Mouse (Mus musculus): Measurements from ENCODE around the gene Arsg. TPM values are rescaled to one million over a fixed set of nuclear protein-coding genes. Genes with fewer than 3 reads are reported as not detected.

The Arsg gene
- polyA plus RNA-seq, 1 experiment from 2014 or later = 2.9 TPM

DNA sequence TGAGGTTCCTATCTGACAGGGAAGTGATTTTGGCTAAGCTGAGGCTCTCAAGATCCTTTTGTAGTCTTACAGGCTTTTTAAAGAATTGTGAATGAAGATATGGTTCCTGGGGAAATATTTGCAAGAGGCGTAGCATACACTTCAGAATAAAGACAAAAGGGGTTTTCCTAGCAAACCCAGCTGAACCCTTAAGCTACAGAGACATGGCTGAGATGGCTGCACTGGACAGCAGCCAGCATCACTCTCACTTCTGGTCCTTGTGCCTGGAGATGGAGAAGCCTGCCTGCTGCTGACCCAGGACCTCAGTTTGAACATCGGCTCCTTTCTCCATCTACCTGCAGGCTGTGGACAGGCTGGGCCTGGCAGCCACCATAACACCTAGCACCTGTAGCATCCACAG lies 101.4 kb downstream of the Arsg start:
- Histone ChIP-seq H3K4me2 (ENCODE audit: low read depth, low read length) (no peak overlapping the region), H3K27ac (ENCODE audit: low read depth, low read length) (no peak overlapping the region), H3K4me3 (ENCODE audit: low read depth, low read length) (no peak overlapping the region), H3K9ac (replicated peaks; ENCODE audit: low read depth, low read length) (no peak overlapping the region), H3K4me1 (ENCODE audit: control insufficient read depth, insufficient read depth, low read length) (no peaks in the 10 kb centered on the region), H3K36me3 (ENCODE audit: control insufficient read depth, insufficient read depth, low read length) (no peaks in the 10 kb centered on the region), H3K9me3 (ENCODE audit: control insufficient read depth, low read length) (no peaks in the 10 kb centered on the region), H3K27me3 (ENCODE audit: control insufficient read depth, insufficient read depth, low read length) (no peaks in the 10 kb centered on the region)
- 92% methylated on average over 2 of the region's 2 CpGs for WGBS
- no peak for ATAC-seq (ENCODE audit: low read depth)

DNA sequence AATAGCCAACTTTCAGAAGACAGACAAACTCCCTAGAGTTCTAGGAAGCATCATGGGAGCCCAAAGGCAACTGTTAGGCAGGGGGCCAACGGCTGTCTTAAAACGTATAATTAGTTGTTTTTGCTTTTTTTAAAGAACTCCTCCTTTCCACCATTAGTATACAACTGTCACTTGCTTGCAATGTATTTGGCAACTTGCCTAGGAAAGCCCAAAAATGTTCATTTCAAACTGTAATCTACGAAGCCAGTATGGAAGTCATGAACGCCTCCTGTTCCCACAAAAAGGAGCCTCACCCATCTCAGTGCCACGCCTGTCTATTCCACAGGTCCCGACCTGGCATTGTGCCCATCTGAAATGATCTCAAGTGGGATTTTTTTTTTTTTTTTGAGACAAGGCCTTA lies 102.7 kb downstream of the Arsg start:
- no peak overlapping the region for H3K4me3 ChIP-seq (ENCODE audit: low read depth, low read length)
- no peak overlapping the region for H3K9ac ChIP-seq (replicated peaks; ENCODE audit: low read depth, low read length)
- H3K4me1 ChIP-seq (ENCODE audit: control insufficient read depth, insufficient read depth, low read length) = no peaks in the 10 kb centered on the region
- no peaks in the 10 kb centered on the region for H3K27me3 ChIP-seq (ENCODE audit: control insufficient read depth, insufficient read depth, low read length)
- no peaks in the 10 kb centered on the region for H3K9me3 ChIP-seq (ENCODE audit: control insufficient read depth, low read length)
- ATAC-seq (ENCODE audit: low read depth) = no peak
- 82% methylated on average over 6 of the region's 6 CpGs for WGBS
- no peaks in the 10 kb centered on the region for H3K36me3 ChIP-seq (ENCODE audit: control insufficient read depth, insufficient read depth, low read length)
- H3K27ac ChIP-seq (ENCODE audit: low read depth, low read length) = no peak overlapping the region
- H3K4me2 ChIP-seq (ENCODE audit: low read depth, low read length) = no peak overlapping the region

DNA sequence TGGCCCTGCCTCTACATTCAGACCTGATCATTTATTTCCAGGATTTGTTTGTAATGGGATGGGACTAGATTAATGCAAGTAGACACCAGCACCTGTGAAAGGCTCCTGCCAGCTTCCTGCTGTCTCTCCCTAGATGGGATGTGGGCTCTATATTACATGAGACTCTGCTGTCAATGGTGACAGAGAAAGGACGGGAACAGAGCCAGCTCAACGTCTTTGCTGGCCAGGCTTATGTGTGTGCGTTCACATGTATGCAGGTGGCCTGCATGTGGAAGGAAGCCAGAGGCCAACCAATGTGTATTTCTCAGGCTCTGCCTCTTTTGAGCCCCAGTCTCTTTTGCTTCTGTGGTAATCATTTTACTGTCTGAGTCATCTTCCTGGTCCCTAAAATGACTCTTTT lies 105.4 kb downstream of the Arsg start:
- no peak for ATAC-seq (ENCODE audit: low read depth)
- H3K27ac ChIP-seq (ENCODE audit: low read depth, low read length) = no peak overlapping the region
- H3K36me3 ChIP-seq (ENCODE audit: control insufficient read depth, insufficient read depth, low read length) = no peaks in the 10 kb centered on the region

GRCm38 (mm10) chr11:109579999-109580398 lies 106.8 kb downstream of the Arsg start:
- no peak for ATAC-seq (ENCODE audit: low read depth)
- Histone ChIP-seq H3K27me3 (ENCODE audit: control insufficient read depth, insufficient read depth, low read length) (no peaks in the 10 kb centered on the region), H3K9ac (replicated peaks; ENCODE audit: low read depth, low read length) (no peak overlapping the region), H3K4me3 (ENCODE audit: low read depth, low read length) (no peak overlapping the region), H3K4me2 (ENCODE audit: low read depth, low read length) (no peak overlapping the region), H3K4me1 (ENCODE audit: control insufficient read depth, insufficient read depth, low read length) (no peaks in the 10 kb centered on the region), H3K9me3 (ENCODE audit: control insufficient read depth, low read length) (no peaks in the 10 kb centered on the region), H3K27ac (ENCODE audit: low read depth, low read length) (no peak overlapping the region), H3K36me3 (ENCODE audit: control insufficient read depth, insufficient read depth, low read length) (no peaks in the 10 kb centered on the region)
- 87% methylated on average over 9 of the region's 9 CpGs for WGBS

More for the DNA sequence above, 105.4 kb downstream of the Arsg start:
- no peak overlapping the region for H3K4me2 ChIP-seq (ENCODE audit: low read depth, low read length)
- no peak overlapping the region for H3K4me3 ChIP-seq (ENCODE audit: low read depth, low read length)
- 78% methylated on average over 3 of the region's 3 CpGs for WGBS
- H3K27me3 ChIP-seq (ENCODE audit: control insufficient read depth, insufficient read depth, low read length) = no peaks in the 10 kb centered on the region
- no peak overlapping the region for H3K9ac ChIP-seq (replicated peaks; ENCODE audit: low read depth, low read length)
- no peaks in the 10 kb centered on the region for H3K4me1 ChIP-seq (ENCODE audit: control insufficient read depth, insufficient read depth, low read length)
- H3K9me3 ChIP-seq (ENCODE audit: control insufficient read depth, low read length) = no peaks in the 10 kb centered on the region

- 74% methylated on average over 14 of the region's 14 CpGs for WGBS
- Histone ChIP-seq H3K4me3 (ENCODE audit: low read depth, low read length) (no peak overlapping the region), H3K36me3 (ENCODE audit: control insufficient read depth, insufficient read depth, low read length) (no peaks in the 10 kb centered on the region), H3K9ac (replicated peaks; ENCODE audit: low read depth, low read length) (no peak overlapping the region), H3K27me3 (ENCODE audit: control insufficient read depth, insufficient read depth, low read length) (no peaks in the 10 kb centered on the region), H3K27ac (ENCODE audit: low read depth, low read length) (no peak overlapping the region), H3K4me1 (ENCODE audit: control insufficient read depth, insufficient read depth, low read length) (no peaks in the 10 kb centered on the region), H3K4me2 (ENCODE audit: low read depth, low read length) (no peak overlapping the region), H3K9me3 (ENCODE audit: control insufficient read depth, low read length) (no peaks in the 10 kb centered on the region)
- no peak for ATAC-seq (ENCODE audit: low read depth)
Measured at GRCm38 (mm10) chr11:109583986-109584385, 110.8 kb downstream of the Arsg start.

GRCm38 (mm10) chr11:109584843-109585713 lies 111.9 kb downstream of the Arsg start:
- H3K9me3 ChIP-seq (ENCODE audit: control insufficient read depth, low read length) = no peaks in the 10 kb centered on the region
- H3K27me3 ChIP-seq (ENCODE audit: control insufficient read depth, insufficient read depth, low read length) = no peaks in the 10 kb centered on the region
- H3K4me3 ChIP-seq (ENCODE audit: low read depth, low read length) = no peak overlapping the region
- no peaks in the 10 kb centered on the region for H3K4me1 ChIP-seq (ENCODE audit: control insufficient read depth, insufficient read depth, low read length)
- H3K36me3 ChIP-seq (ENCODE audit: control insufficient read depth, insufficient read depth, low read length) = no peaks in the 10 kb centered on the region
- H3K27ac ChIP-seq (ENCODE audit: low read depth, low read length) = no peak overlapping the region
- H3K9ac ChIP-seq (replicated peaks; ENCODE audit: low read depth, low read length) = no peak overlapping the region
- ATAC-seq (ENCODE audit: low read depth) = peak; percentile 68; the same call in 1 of the 2 replicates
- H3K4me2 ChIP-seq (ENCODE audit: low read depth, low read length) = no peak overlapping the region
- WGBS = 49% methylated on average over 11 of the region's 11 CpGs

DNA sequence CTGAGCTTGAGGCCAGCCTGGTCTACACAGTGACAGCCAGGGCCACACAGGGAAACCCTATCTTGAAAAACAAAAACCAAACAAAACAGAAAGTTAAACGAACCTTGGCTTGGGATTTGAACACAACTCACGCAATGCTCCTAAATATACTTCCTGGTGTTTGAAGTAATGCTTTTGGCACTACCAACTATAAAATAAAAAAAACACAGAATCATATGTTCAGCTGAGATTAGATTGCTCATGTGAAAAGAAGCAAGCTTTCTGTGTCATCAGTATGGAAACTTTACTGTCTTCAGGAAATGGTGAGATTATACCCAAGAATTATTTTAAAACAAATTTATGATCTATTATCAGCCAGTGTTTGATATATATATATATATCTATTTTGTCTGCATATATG lies 113.2 kb downstream of the Arsg start:
- 86% methylated on average over 2 of the region's 2 CpGs for WGBS

GRCm38 (mm10) chr11:109587019-109587418 lies 113.8 kb downstream of the Arsg start:
- ATAC-seq (ENCODE audit: low read depth) = no peak
- H3K27ac ChIP-seq (ENCODE audit: low read depth, low read length) = no peak overlapping the region
- H3K27me3 ChIP-seq (ENCODE audit: control insufficient read depth, insufficient read depth, low read length) = no peaks in the 10 kb centered on the region
- H3K4me1 ChIP-seq (ENCODE audit: control insufficient read depth, insufficient read depth, low read length) = no peaks in the 10 kb centered on the region
- 72% methylated on average over 13 of the region's 13 CpGs for WGBS
- no peak overlapping the region for H3K4me2 ChIP-seq (ENCODE audit: low read depth, low read length)
- H3K9me3 ChIP-seq (ENCODE audit: control insufficient read depth, low read length) = no peaks in the 10 kb centered on the region
- H3K9ac ChIP-seq (replicated peaks; ENCODE audit: low read depth, low read length) = no peak overlapping the region
- no peaks in the 10 kb centered on the region for H3K36me3 ChIP-seq (ENCODE audit: control insufficient read depth, insufficient read depth, low read length)
- H3K4me3 ChIP-seq (ENCODE audit: low read depth, low read length) = no peak overlapping the region

More for the DNA sequence above, 113.2 kb downstream of the Arsg start:
- Histone ChIP-seq H3K27ac (ENCODE audit: low read depth, low read length) (no peak overlapping the region), H3K9ac (replicated peaks; ENCODE audit: low read depth, low read length) (no peak overlapping the region), H3K4me3 (ENCODE audit: low read depth, low read length) (no peak overlapping the region), H3K9me3 (ENCODE audit: control insufficient read depth, low read length) (no peaks in the 10 kb centered on the region), H3K27me3 (ENCODE audit: control insufficient read depth, insufficient read depth, low read length) (no peaks in the 10 kb centered on the region), H3K36me3 (ENCODE audit: control insufficient read depth, insufficient read depth, low read length) (no peaks in the 10 kb centered on the region), H3K4me2 (ENCODE audit: low read depth, low read length) (no peak overlapping the region), H3K4me1 (ENCODE audit: control insufficient read depth, insufficient read depth, low read length) (no peaks in the 10 kb centered on the region)
- no peak for ATAC-seq (ENCODE audit: low read depth)

DNA sequence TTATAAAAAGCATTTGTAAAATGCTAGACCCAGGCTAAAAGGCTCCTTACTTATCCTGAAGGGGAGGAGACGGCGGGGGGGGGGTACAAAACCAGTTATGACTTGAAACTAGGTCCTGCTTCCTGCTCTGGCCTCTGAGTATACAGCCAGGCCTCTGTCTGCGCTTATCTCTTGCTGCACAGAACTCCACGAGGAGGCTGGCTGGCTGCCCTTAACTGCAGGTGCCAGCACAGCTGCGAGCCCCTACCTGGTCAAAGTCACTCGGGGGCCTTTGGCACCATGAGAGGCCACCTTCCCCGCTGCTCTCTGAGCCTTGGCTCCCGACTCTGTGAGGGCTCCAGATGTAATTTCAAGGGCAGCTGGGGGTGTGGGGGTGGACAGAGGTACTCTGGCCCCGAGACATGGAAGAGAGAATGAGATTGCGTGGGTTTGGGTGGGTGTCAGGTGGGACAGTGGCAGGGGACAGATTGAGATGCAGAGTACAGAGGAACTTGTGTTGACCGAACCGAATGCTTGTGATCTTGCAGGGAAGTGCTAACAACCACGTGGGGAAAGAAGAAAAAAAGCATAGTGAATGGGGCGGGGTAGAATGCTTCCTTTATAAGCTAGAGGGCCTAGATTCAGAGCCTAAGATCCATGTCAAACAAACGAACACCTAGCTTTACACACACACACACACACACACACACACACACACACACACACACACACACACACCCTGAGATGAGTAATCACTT lies 114.6 kb downstream of the Arsg start:
- H3K4me2 ChIP-seq (ENCODE audit: low read depth, low read length) = no peak overlapping the region

More for the DNA sequence above, 114.6 kb downstream of the Arsg start:
- H3K27me3 ChIP-seq (ENCODE audit: control insufficient read depth, insufficient read depth, low read length) = no peaks in the 10 kb centered on the region
- no peaks in the 10 kb centered on the region for H3K36me3 ChIP-seq (ENCODE audit: control insufficient read depth, insufficient read depth, low read length)
- no peaks in the 10 kb centered on the region for H3K9me3 ChIP-seq (ENCODE audit: control insufficient read depth, low read length)
- no peak overlapping the region for H3K4me3 ChIP-seq (ENCODE audit: low read depth, low read length)
- WGBS = 74% methylated on average over 14 of the region's 15 CpGs
- no peak overlapping the region for H3K9ac ChIP-seq (replicated peaks; ENCODE audit: low read depth, low read length)
- no peak overlapping the region for H3K27ac ChIP-seq (ENCODE audit: low read depth, low read length)
- no peaks in the 10 kb centered on the region for H3K4me1 ChIP-seq (ENCODE audit: control insufficient read depth, insufficient read depth, low read length)
- ATAC-seq (ENCODE audit: low read depth) = no peak

Measured in neural tube, embryonic 14.5 days (tissue).